Mouse (Mus musculus): ENCODE results near the gene Cisd2.
A peak's percentile ranks its signal among the peaks of the same experiment; 100 is the strongest.

Cisd2 gene

DNA sequence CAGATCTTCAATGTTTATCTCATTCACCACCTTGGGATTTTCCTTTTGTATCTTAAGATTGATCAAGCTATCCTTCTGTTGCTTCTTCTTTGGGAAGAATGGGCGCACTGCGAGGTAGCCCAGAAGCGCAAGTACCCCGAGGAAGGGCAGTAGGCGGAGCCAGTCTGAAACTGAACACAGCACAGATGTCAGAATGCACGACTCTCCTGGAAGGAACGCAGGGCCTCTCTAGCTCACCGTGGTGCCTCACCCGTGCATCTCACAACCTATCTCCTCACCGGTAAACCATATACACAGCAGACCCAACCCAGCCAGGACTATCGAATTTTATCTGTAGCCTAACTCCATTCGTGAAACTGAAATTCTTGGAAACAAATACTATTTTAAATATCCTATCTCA, 12.7 kb downstream of the Cisd2 start:
- DNase-seq (ENCODE audit: low spot score in 2 of 2) = no peak

DNA sequence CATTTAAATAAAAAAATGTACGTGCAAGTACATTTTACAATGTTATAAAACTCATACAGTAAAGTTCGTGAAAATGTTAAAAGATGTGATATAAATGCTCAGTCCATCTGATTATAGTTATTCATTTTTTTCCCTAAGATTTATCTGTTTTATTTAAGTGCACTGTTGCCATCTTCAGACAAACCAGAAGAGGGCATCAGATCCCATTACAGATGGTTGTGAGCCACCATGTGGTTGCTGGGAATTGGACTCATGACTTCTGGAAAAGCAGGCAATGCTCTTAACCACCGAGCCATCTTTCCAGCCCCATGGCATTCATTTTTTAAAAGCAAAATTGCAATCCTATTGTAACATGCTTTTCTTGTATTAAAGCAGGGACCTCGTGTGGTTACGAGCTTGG, 14.5 kb downstream of the Cisd2 start:
- DNase-seq (ENCODE audit: low spot score in 2 of 2) = no peak

DNA sequence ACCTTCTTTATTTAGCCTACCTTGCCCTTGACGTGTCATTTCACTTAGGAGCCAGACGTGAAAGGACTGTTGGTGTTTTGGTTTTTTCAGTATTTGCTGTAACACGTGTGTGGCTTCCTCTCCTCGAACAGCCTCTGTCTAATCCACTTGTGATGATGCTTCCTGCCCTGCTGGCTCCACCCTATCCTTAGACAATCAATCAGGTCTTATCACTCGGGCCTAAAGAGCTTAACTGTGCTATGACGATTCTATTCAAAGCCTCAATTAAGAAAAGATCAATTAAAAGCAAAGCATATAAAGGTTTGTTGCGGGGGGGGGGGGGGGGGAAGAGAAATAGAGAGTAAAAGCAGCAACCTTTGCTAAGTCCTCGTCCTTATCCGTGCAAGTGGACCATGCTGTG, 16.4 kb downstream of the Cisd2 start:
- no peak for DNase-seq (ENCODE audit: low spot score in 2 of 2)

DNA sequence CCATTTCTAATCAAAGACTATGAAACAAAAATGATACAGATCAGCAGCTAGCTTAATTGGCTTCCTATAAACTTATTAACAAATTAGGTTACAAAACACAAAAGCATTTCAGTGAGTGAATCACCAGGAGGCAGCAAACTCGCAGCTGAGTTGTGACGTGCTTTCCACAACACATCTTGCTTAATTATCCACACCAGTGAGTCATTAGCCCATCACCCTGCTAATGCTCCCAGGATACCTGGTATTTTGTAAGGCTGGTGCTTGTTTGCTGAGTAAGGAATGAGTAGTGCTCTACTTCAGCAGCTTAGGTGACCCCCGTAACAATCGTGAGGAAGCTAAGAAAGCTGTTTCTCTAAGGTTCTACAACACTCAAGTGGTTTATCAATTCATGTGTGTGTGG, 19.1 kb downstream of the Cisd2 start:
- DNase-seq (ENCODE audit: low spot score in 2 of 2) = no peak

DNA sequence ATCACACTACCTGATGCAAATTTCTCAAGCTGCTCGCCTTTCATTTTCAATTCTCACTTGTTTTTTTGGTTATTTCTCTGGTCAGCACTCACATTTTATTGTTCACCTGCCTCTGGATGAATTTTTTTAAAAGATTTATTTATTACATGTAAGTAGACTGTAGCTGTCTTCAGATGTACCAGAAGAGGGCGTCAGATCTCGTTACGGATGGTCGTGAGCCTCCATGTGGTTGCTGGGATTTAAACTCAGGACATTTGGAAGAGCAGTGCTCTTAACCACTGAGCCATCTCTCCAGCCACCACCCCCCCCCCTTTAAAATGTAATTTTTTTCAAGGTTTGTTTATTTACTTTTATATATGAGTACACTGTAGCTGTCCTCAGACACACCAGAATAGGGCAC, 19.9 kb downstream of the Cisd2 start:
- no peak for DNase-seq (ENCODE audit: low spot score in 2 of 2)

DNA sequence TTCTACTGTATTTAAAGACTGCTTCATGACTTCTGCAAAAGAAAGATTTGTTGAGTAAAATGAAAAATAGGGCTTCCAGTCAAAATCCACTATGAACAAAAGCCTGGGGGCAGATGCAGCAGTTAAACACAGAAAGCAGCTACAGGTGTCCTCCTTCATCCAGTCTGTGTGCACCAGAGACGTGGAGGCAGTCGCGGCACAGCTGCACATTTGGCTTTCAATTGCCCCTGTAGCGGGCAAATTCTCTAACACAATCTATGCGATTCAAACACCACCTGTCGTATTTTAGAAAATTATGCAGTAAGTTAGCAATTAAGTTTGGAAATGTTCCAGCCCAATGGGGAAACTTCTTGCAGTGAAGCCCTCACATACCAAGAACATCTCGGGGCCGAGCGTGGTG, 20.5 kb downstream of the Cisd2 start:
- DNase-seq (ENCODE audit: low spot score in 2 of 2) = peak; percentile 27 to 42

DNA sequence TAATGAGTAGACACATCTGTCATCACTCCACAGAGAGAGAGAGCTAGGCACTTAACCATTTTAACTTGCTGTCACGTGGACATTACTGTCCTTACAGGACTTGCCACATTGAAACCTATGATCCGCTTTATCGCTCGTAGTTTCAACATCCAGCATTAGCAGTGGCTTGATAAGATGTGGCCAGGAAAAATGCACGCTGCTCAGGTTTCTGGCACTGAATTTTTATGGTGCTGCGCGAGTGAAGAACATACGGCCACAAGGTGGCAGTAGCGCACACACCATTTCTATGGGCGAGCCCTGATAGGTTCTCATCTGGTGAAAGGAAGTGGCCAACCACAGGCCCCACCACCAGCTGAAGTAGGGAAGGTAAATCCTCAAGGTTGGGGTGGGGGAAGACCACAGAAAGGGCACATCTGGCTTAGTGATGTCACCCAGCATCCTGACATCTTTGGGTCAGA, 21.5 kb downstream of the Cisd2 start:
- DNase-seq (ENCODE audit: low spot score in 2 of 2) = peak; percentile 84 to 89

DNA sequence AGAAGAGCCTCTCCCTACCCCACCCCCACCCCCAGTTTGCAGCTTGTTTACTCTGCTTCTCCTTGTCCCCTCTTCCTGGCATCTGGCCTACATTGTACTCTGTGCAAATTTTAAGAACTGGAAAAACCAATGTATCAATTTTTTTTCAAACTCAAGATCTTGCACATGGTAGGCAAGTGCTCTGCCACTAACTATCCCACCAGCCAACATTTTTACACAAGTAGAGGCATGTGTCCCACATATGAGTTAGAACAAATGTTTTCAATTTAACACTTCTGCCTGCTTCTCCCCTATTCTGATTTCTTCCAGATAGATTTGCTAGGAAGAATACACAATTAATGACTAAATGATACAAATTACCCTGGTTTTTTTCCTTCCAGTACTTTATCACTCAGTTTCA, 26.6 kb downstream of the Cisd2 start:
- DNase-seq (ENCODE audit: low spot score in 2 of 2) = no peak

DNA sequence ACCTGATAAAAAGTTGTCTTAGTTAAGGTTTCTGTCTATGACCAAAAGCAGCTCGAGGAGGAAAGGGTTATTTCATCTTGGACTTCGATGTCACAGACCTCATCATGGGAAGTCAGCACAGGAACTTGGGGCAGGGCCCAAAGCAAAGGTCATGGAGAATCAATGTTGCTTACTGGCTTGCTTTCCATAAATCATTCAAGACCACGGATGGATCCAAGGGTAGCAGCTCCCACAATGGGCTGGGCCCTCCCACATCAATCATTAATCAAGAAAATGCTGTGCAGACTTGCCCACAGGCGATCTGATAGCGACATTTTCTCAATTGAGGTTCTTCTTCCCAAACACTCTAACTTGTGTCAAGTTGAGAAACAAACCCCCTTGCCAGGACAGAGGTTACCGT, 27.6 kb downstream of the Cisd2 start:
- no peak for DNase-seq (ENCODE audit: low spot score in 2 of 2)

DNA sequence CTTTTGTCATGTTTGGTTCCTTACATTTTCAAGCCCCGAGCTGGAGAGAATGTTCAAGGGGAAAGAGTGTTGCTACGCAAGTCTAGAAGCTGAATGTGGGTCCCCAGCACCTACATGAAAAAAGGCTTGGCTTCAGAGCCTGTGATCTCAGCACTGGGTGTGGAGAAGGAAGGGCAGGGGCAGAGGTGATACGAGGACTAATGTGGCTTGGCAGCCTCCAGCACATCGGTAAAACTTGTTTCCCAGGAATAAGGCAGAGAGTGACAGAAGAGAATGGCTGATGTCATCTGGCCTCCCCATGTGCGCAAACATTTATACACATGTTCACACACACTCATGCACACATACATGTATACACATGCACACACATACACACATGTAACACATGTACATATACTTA, 28.6 kb downstream of the Cisd2 start:
- no peak for DNase-seq (ENCODE audit: low spot score in 2 of 2)

DNA sequence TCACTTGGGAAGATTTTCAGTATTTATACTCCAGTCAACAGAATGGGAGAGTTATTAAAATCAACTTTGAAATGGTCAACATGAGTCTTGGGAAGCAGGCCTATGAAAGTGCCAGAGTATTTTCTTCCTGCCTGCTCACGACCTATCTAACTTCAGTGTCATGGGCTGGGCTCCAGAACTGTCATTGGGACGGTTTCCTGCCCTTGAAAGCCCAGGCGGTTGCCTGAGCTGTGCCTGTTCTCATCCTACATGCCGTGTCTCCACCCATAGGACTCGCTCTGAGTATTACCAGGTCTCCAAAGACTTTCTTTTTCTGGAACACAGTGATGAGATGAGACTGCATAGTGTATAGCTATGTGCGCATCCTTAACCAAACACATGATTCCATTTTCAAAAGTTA, 30.5 kb downstream of the Cisd2 start:
- no peak for DNase-seq (ENCODE audit: low spot score in 2 of 2)

DNA sequence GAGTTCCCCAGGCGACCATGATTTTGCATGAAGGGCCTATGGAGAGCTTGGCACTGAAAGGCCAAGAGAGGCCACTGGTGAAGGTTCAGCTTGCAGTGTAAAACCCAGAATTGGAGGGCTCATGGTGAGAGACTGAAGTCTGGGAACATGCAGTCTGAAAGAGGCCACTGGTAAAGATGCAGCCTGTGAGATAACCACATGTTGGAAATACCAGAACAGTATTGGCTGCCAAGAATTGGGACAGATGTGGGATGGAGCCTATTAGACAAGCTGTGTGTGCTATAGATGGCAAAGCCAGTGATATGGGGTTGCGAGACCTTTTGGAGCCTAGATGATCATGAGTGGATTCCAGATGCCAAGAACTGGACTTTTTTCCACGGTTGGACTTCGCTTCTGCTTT, 43.9 kb downstream of the Cisd2 start:
- no peak for DNase-seq (ENCODE audit: low spot score in 2 of 2)

DNA sequence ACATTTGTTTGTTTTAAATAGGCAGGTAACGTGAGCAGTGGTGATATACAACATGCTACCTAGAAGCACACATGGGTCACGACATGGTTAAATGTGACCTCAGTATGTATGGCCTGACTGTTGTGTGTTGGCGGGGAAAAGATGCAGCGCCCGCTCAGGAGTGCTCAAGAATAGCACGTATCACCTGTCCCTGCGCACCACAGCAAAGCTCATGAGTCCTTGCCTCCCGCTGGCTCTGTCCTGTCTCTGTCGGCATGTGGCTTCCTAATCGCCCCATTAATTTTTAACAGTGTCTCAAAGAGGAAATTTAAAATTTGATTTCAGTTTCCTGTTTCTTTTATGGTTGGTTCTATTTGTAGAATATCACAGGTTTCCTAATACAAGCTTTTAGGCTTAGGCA, 46.3 kb downstream of the Cisd2 start:
- no peak for DNase-seq (ENCODE audit: low spot score in 2 of 2)

DNA sequence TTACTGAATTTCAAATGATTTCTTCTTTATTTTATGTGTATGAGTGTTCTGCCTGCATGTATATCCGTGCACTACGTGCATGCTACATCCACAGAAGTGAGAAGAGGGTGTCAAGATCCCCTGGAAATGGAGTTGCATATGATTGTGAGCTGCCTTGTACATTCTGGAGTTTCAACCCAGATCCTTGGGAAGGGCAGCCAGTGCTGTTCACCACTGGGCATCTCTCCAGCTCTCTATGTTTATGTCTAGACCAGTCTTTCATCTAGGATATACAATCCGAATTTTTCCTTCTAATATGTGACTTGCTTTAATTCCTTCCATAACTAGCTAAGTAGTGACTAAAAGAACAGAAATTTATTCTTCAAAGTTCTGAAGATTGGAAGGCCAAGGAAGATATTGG, 47.9 kb downstream of the Cisd2 start:
- no peak for DNase-seq (ENCODE audit: low spot score in 2 of 2)

DNA sequence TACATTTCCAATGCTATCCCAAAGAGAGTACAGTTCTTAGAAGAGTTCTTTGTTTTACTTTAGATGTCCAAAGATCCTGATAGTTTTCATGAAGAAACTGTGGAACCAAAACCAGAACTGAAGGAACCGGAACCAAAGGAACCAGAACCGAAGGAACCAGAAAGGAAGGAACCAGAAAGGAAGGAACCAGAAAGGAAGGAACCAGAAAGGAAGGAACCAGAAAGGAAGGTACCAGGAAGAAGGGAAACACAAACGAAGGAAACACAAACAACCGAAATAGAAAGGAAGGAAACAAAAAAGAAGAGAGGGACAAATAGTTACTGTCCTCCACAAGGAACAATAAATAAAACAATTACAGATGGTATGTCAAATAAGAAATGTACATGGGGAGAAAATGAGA, 66.3 kb downstream of the Cisd2 start:
- DNase-seq (ENCODE audit: low spot score in 2 of 2) = no peak

Measured in right cerebral cortex, postnatal 10 days (tissue).